Mouse (Mus musculus) liver, embryonic 12.5 days (tissue): ENCODE data around the gene Atxn7l1. TPM values are rescaled to one million over a fixed set of nuclear protein-coding genes. Genes with fewer than 3 reads are reported as not detected.

ENCODE experiments used
- ATAC-seq: fragments of 200-750 bp; cut with Nextera tagmentation; 2 replicates; pipeline ENCODE4 v1.8.0; 2017; ENCODE audit warnings: moderate number of reproducible peaks, mild to moderate bottlenecking, moderate library complexity
- H3K27ac ChIP-seq: fragments of 300-500 bp; sonication (generic); 2 replicates; pipeline ENCODE4 v1.5.1; 2016; ENCODE audit warnings: mild to moderate bottlenecking
- H3K27me3 ChIP-seq: fragments of 300-500 bp; sonication (generic); replicated peaks from 2 replicates; pipeline ENCODE4 v1.6.1; 2016; ENCODE audit warnings: mild to moderate bottlenecking, moderate library complexity
- H3K36me3 ChIP-seq: fragments of 300-500 bp; sonication (generic); 2 replicates; pipeline ENCODE4 v1.6.1; 2016; ENCODE audit warnings: mild to moderate bottlenecking, moderate library complexity
- H3K4me1 ChIP-seq: fragments of 300-500 bp; sonication (generic); 2 replicates; pipeline ENCODE4 v1.6.1; 2016
- H3K4me2 ChIP-seq: fragments of 300-500 bp; sonication (generic); 2 replicates; pipeline ENCODE4 v1.6.1; 2016; ENCODE audit warnings: mild to moderate bottlenecking, moderate library complexity
- H3K4me3 ChIP-seq: fragments of 300-500 bp; sonication (generic); 2 replicates; pipeline ENCODE4 v1.5.1; 2016; ENCODE audit warnings: mild to moderate bottlenecking, moderate library complexity
- H3K9ac ChIP-seq: fragments of 300-500 bp; sonication (generic); 2 replicates; pipeline ENCODE4 v1.6.1; 2016; ENCODE audit warnings: mild to moderate bottlenecking, moderate library complexity
- H3K9me3 ChIP-seq: fragments of 300-500 bp; sonication (generic); replicated peaks from 2 replicates; pipeline ENCODE4 v1.6.1; 2016; ENCODE audit warnings: mild to moderate bottlenecking, moderate library complexity
- WGBS: fragments of 180-500 bp; shearing (Covaris S2); methylation state at CpG from one replicate; pipeline ENCODE4 v1.1.7; 2016; ENCODE audit not compliant: insufficient replicate concordance; 5-methylcytosine and 5-hydroxymethylcytosine counted together
- polyA plus RNA-seq: library from polyadenylated mRNA; unstranded; fragments of >200 nt; fragmentation: Nextera tagmentation; extraction: Ambion mirVana; gene quantifications from 2 replicates; pipeline ENCODE4 v1.2.1, GENCODE M21; 2016

The Atxn7l1 gene
- 16.9 and 17.1 TPM in 2 replicates for polyA plus RNA-seq

- peak within 1 kb of the TSS; percentile 87 for H3K27ac ChIP-seq
- H3K4me3 ChIP-seq, result peak within 1 kb of the TSS; percentile 87
- H3K4me2 ChIP-seq, result peak within 1 kb of the TSS; percentile 87
- peaks cover 46% of the 10 kb centered on the region for H3K27me3 ChIP-seq
- under 1% methylated on average over 53 of the region's 54 CpGs for WGBS
- peak; percentile 96 for ATAC-seq
- H3K9ac ChIP-seq, result peak within 1 kb of the TSS; percentile 94
- H3K36me3 ChIP-seq, result no peaks in the 10 kb centered on the region
- H3K4me1 ChIP-seq, result peaks cover 44% of the 10 kb centered on the region
- H3K9me3 ChIP-seq, result no peaks in the 10 kb centered on the region
Measured at GRCm38 (mm10) chr12:33147497-33148267, at the start of gene Atxn7l1. Atxn7l1 (plus strand) TSS chr12:33147693.

GRCm38 (mm10) chr12:33101627-33102026 is 45.9 kb upstream of the Atxn7l1 start:
- no peaks in the 10 kb centered on the region for H3K4me1 ChIP-seq
- H3K27ac ChIP-seq, result no peak overlapping the region
- WGBS, result 65% methylated on average over 8 of the region's 8 CpGs
- no peak overlapping the region for H3K4me3 ChIP-seq
- H3K36me3 ChIP-seq, result no peaks in the 10 kb centered on the region
- no peak overlapping the region for H3K9ac ChIP-seq
- no peaks in the 10 kb centered on the region for H3K27me3 ChIP-seq
- H3K9me3 ChIP-seq, result no peaks in the 10 kb centered on the region
- no peak overlapping the region for H3K4me2 ChIP-seq
- ATAC-seq, result no peak

GRCm38 (mm10) chr12:33102342-33103115 is 45.0 kb upstream of the Atxn7l1 start:
- no peak overlapping the region for H3K9ac ChIP-seq
- H3K9me3 ChIP-seq, result no peaks in the 10 kb centered on the region
- H3K27me3 ChIP-seq, result no peaks in the 10 kb centered on the region
- 58% methylated on average over 15 of the region's 15 CpGs for WGBS
- H3K4me2 ChIP-seq, result no peak overlapping the region
- no peak for ATAC-seq
- H3K4me3 ChIP-seq, result no peak overlapping the region
- no peaks in the 10 kb centered on the region for H3K4me1 ChIP-seq
- no peaks in the 10 kb centered on the region for H3K36me3 ChIP-seq
- H3K27ac ChIP-seq, result no peak overlapping the region

- no peak for ATAC-seq
- H3K36me3 ChIP-seq, result no peaks in the 10 kb centered on the region
- no peaks in the 10 kb centered on the region for H3K4me1 ChIP-seq
- no peak overlapping the region for H3K4me3 ChIP-seq
- H3K27ac ChIP-seq, result no peak overlapping the region
- no peaks in the 10 kb centered on the region for H3K27me3 ChIP-seq
- H3K9ac ChIP-seq, result no peak overlapping the region
- 62% methylated on average over 4 of the region's 4 CpGs for WGBS
- no peaks in the 10 kb centered on the region for H3K9me3 ChIP-seq
- no peak overlapping the region for H3K4me2 ChIP-seq
Measured at GRCm38 (mm10) chr12:33105724-33106123, 41.8 kb upstream of the Atxn7l1 start.

GRCm38 (mm10) chr12:33106438-33107167 is 40.9 kb upstream of the Atxn7l1 start:
- Histone ChIP-seq H3K27me3 (no peaks in the 10 kb centered on the region), H3K4me3 (no peak overlapping the region), H3K27ac (no peak overlapping the region), H3K4me2 (no peak overlapping the region), H3K9ac (no peak overlapping the region), H3K36me3 (no peaks in the 10 kb centered on the region), H3K9me3 (no peaks in the 10 kb centered on the region), H3K4me1 (0 out of 2 replicates have a peak, but pooled peaks cover 5% of the 10 kb centered on the region)
- no peak for ATAC-seq
- WGBS, result 70% methylated on average over 10 of the region's 10 CpGs

GRCm38 (mm10) chr12:33109531-33109930 is 38.0 kb upstream of the Atxn7l1 start:
- H3K27ac ChIP-seq, result no peak overlapping the region
- H3K36me3 ChIP-seq, result no peaks in the 10 kb centered on the region
- no peaks in the 10 kb centered on the region for H3K9me3 ChIP-seq
- no peak overlapping the region for H3K4me3 ChIP-seq
- no peak for ATAC-seq
- 0 out of 2 replicates have a peak, but pooled peaks cover 5% of the 10 kb centered on the region for H3K4me1 ChIP-seq
- no peak overlapping the region for H3K9ac ChIP-seq
- no peaks in the 10 kb centered on the region for H3K27me3 ChIP-seq
- H3K4me2 ChIP-seq, result no peak overlapping the region

GRCm38 (mm10) chr12:33110894-33111471 is 36.5 kb upstream of the Atxn7l1 start:
- H3K4me1 ChIP-seq, result 0 out of 2 replicates have a peak, but pooled peaks cover 5% of the 10 kb centered on the region
- H3K27me3 ChIP-seq, result no peaks in the 10 kb centered on the region
- H3K9ac ChIP-seq, result no peak overlapping the region
- ATAC-seq, result no peak
- peak overlapping the region; percentile 27; the same call in 1 of the 2 replicates for H3K27ac ChIP-seq
- H3K36me3 ChIP-seq, result no peaks in the 10 kb centered on the region
- H3K4me2 ChIP-seq, result no peak overlapping the region
- no peak overlapping the region for H3K4me3 ChIP-seq
- no peaks in the 10 kb centered on the region for H3K9me3 ChIP-seq
- WGBS, result 32% methylated on average over 14 of the region's 14 CpGs

GRCm38 (mm10) chr12:33118624-33119301 is 28.7 kb upstream of the Atxn7l1 start:
- Histone ChIP-seq H3K27me3 (peaks cover 7% of the 10 kb centered on the region), H3K4me3 (peak overlapping the region; percentile 12), H3K4me1 (peaks cover 5% of the 10 kb centered on the region; the same call in 1 of the 2 replicates), H3K27ac (no peak overlapping the region), H3K9me3 (no peaks in the 10 kb centered on the region), H3K36me3 (no peaks in the 10 kb centered on the region), H3K4me2 (peak overlapping the region; percentile 50), H3K9ac (no peak overlapping the region)
- no peak for ATAC-seq
- 29% methylated on average over 15 of the region's 15 CpGs for WGBS

- Histone ChIP-seq H3K36me3 (no peaks in the 10 kb centered on the region), H3K9ac (no peak overlapping the region)
Measured at GRCm38 (mm10) chr12:33125594-33126227, 21.8 kb upstream of the Atxn7l1 start.

GRCm38 (mm10) chr12:33126243-33126642 is 21.2 kb upstream of the Atxn7l1 start:
- H3K4me3 ChIP-seq, result no peak overlapping the region
- no peak overlapping the region for H3K9ac ChIP-seq
- H3K9me3 ChIP-seq, result no peaks in the 10 kb centered on the region
- H3K27me3 ChIP-seq, result peaks cover 20% of the 10 kb centered on the region; the same call in 1 of the 2 replicates
- H3K4me1 ChIP-seq, result peaks cover 19% of the 10 kb centered on the region
- ATAC-seq, result no peak
- no peak overlapping the region for H3K4me2 ChIP-seq
- H3K27ac ChIP-seq, result no peak overlapping the region
- no peaks in the 10 kb centered on the region for H3K36me3 ChIP-seq

More at GRCm38 (mm10) chr12:33125594-33126227, 21.8 kb upstream of the Atxn7l1 start:
- Histone ChIP-seq H3K4me1 (peaks cover 19% of the 10 kb centered on the region), H3K27ac (no peak overlapping the region), H3K4me3 (no peak overlapping the region), H3K4me2 (0 out of 2 replicates have a peak overlapping the region, but pooled peaks have one; percentile 19), H3K9me3 (no peaks in the 10 kb centered on the region), H3K27me3 (peaks cover 19% of the 10 kb centered on the region; the same call in 1 of the 2 replicates)
- ATAC-seq, result peak; percentile 42; the same call in 1 of the 2 replicates
- 18% methylated on average over 9 of the region's 9 CpGs for WGBS

- H3K9me3 ChIP-seq, result no peaks in the 10 kb centered on the region
- H3K27ac ChIP-seq, result no peak overlapping the region
- H3K9ac ChIP-seq, result no peak overlapping the region
- H3K4me1 ChIP-seq, result peaks cover 19% of the 10 kb centered on the region
- WGBS, result 56% methylated on average over 2 of the region's 2 CpGs
- H3K36me3 ChIP-seq, result no peaks in the 10 kb centered on the region
- peaks cover 33% of the 10 kb centered on the region; the same call in 1 of the 2 replicates for H3K27me3 ChIP-seq
- H3K4me3 ChIP-seq, result no peak overlapping the region
- no peak overlapping the region for H3K4me2 ChIP-seq
- ATAC-seq, result no peak
Measured at GRCm38 (mm10) chr12:33128121-33128520, 19.4 kb upstream of the Atxn7l1 start.
